Mouse (Mus musculus) liver, adult 2 months (tissue): Measurements from ENCODE around the gene Gm15557. TPM values are rescaled to one million over a fixed set of nuclear protein-coding genes. Genes with fewer than 3 reads are reported as not detected.

ENCODE experiments used
- DNase-seq: peaks from one replicate; pipeline ENCODE4 v3.0.0-alpha.2; 2011; ENCODE audit warnings: low read depth, low spot score; ENCODE audit errors: extremely low read depth
- H3K27ac ChIP-seq: fragments of 200-500 bp; replicated peaks from 2 replicates; pipeline ENCODE4 v1.5.1; 2012; ENCODE audit warnings: low read depth, mild to moderate bottlenecking, control low read depth, inconsistent platforms, low read length; ENCODE audit not compliant: insufficient read depth
- H3K27me3 ChIP-seq: fragments of 200-500 bp; 2 replicates; pipeline ENCODE4 v1.6.1; 2012; ENCODE audit warnings: mild to moderate bottlenecking, moderate library complexity, low read length, inconsistent platforms; ENCODE audit not compliant: control insufficient read depth, insufficient read depth
- H3K36me3 ChIP-seq: fragments of 200-500 bp; 2 replicates; pipeline ENCODE4 v1.6.1; 2012; ENCODE audit warnings: low read length, inconsistent platforms; ENCODE audit not compliant: control insufficient read depth, insufficient read depth
- H3K4me1 ChIP-seq: fragments of 200-500 bp; 2 replicates; pipeline ENCODE4 v1.6.1; 2011; ENCODE audit warnings: low read length; ENCODE audit not compliant: control insufficient read depth, insufficient read depth
- H3K4me3 ChIP-seq: fragments of 200-500 bp; 2 replicates; pipeline ENCODE4 v1.5.1; 2011; ENCODE audit warnings: low read depth, mild to moderate bottlenecking, control low read depth, low read length, moderate library complexity; ENCODE audit not compliant: insufficient read depth
- H3K79me2 ChIP-seq: fragments of 200-500 bp; 2 replicates; pipeline ENCODE4 v1.6.1; 2012; ENCODE audit warnings: inconsistent platforms, mild to moderate bottlenecking, low read length, moderate library complexity; ENCODE audit not compliant: control insufficient read depth, insufficient read depth
- H3K9ac ChIP-seq: fragments of 200-500 bp; 2 replicates; pipeline ENCODE4 v1.6.1; 2012; ENCODE audit warnings: low read depth, mild to moderate bottlenecking, control low read depth, inconsistent platforms, low read length
- CTCF ChIP-seq: fragments of 200-500 bp; IDR thresholded peaks from 2 replicates; pipeline ENCODE4 v1.5.1; 2011; ENCODE audit warnings: low read depth, low read length, control low read depth
- POLR2A ChIP-seq: fragments of 200-500 bp; IDR thresholded peaks from 2 replicates; pipeline ENCODE4 v1.6.1; 2011; ENCODE audit warnings: low read length, control low read depth; ENCODE audit not compliant: insufficient read depth; ENCODE audit errors: extremely low read depth
- WGBS: fragments of 180-500 bp; shearing (Covaris S2); methylation state at CpG from one replicate; pipeline ENCODE4 v1.1.7; 2018; 5-methylcytosine and 5-hydroxymethylcytosine counted together
- polyA plus RNA-seq: library from polyadenylated mRNA; depleted of rRNA; stranded (reverse); fragments of >200 nt; gene quantifications from 2 replicates; pipeline ENCODE4 v1.2.3, GENCODE M21; 2012
- total RNA-seq: library from RNA; depleted of rRNA; stranded (reverse); fragments of >200 nt; gene quantifications from 2 replicates; pipeline ENCODE4 v1.2.3, GENCODE M21; 2014

The Gm15557 gene
- total and polyA plus RNA-seq, 2 experiments, result not detected

DNA sequence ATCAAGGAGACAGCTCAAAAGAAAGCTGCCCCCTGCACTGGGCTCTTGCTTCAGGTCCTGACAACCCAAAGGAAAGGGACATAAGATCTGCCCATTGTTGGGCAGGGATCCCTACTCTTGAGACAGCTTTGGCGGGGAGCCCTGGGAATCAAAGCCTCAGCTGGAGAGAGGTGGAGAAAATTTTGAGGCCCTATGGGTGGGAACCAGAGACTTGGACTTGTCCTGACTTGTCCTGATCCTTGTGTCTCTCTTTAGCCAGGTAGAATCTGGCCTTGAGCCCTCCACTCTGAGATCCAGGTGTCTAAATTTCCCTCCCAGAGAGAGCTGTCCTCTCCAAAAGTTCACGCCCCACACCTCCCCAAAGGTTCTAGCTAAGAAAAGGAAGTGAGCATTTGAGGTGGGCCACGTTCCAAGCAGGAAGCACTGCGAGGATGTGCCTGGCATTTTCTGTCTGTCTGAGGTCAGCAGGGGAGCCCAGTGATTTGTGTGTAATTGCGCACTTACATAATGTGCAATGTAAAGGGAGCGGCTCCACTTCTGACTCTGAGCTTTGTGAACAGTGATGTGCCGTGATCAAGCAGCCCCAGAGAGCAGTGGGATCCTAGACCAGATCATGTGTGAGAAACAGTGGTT lies 515 bp upstream of the Gm15557 start:
- H3K79me2 ChIP-seq, result no peaks in the 10 kb centered on the region
- H3K27me3 ChIP-seq, result no peaks in the 10 kb centered on the region
- H3K9ac ChIP-seq, result no peak overlapping the region
- H3K4me3 ChIP-seq, result no peak overlapping the region
- TF ChIP-seq CTCF, result no peak
- TF ChIP-seq POLR2A, result no peak
- DNase-seq, result no peak
- no peaks in the 10 kb centered on the region for H3K36me3 ChIP-seq
- WGBS, result 81% methylated on average over 7 of the region's 7 CpGs
- no peak overlapping the region for H3K27ac ChIP-seq
- no peaks in the 10 kb centered on the region for H3K4me1 ChIP-seq

DNA sequence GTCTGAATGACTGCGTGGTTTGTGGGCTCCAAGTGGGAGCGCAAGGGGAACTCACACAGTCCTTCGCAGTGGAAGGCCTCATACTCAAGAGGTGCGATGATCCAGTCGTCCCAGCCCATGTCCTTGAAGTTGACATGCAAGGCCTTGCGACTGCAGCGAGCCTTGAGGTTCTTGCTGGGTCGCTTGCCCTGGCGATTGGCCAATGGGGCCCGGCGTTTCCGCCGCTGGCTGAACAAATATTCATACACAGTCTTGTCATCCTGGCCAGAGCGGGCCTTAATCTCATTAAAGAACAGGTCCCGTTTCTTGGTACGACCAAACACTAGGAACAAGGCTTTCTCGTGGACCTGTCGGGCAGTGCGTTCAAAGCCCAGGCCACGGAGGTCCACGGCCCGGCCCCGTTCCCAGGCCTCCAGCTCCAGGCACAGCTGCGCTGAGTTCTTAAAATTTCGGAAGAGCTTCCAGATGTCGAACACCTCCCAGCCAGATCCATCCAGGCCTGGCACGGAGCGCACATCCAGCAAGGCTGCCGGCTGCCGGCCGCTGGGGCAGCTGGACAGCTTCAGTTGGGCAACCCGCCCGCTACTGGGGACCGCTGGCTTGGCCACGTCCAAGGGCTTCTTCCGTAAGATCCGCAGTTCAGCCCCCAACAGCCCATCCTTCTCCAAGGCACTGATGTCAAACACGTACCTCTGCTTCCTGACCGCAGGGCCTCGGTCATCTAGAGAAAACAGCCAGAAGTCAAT lies 1.3 kb downstream of the Gm15557 start:
- Histone ChIP-seq H3K4me3 (no peak overlapping the region), H3K36me3 (no peaks in the 10 kb centered on the region), H3K4me1 (no peaks in the 10 kb centered on the region), H3K27me3 (no peaks in the 10 kb centered on the region), H3K79me2 (no peaks in the 10 kb centered on the region), H3K9ac (no peak overlapping the region), H3K27ac (no peak overlapping the region)
- DNase-seq, result no peak
- TF ChIP-seq POLR2A (no peak), CTCF (no peak)
- 89% methylated on average over 40 of the region's 40 CpGs for WGBS

GRCm38 (mm10) chr2:155943463-155943862 lies 2.9 kb downstream of the Gm15557 start:
- no peaks in the 10 kb centered on the region for H3K36me3 ChIP-seq
- DNase-seq, result no peak
- H3K79me2 ChIP-seq, result no peaks in the 10 kb centered on the region
- no peak overlapping the region for H3K27ac ChIP-seq
- no peaks in the 10 kb centered on the region for H3K4me1 ChIP-seq
- TF ChIP-seq CTCF (no peak), POLR2A (no peak)
- H3K4me3 ChIP-seq, result no peak overlapping the region
- H3K27me3 ChIP-seq, result no peaks in the 10 kb centered on the region
- H3K9ac ChIP-seq, result no peak overlapping the region
- WGBS, result 14% methylated on average over 8 of the region's 8 CpGs

DNA sequence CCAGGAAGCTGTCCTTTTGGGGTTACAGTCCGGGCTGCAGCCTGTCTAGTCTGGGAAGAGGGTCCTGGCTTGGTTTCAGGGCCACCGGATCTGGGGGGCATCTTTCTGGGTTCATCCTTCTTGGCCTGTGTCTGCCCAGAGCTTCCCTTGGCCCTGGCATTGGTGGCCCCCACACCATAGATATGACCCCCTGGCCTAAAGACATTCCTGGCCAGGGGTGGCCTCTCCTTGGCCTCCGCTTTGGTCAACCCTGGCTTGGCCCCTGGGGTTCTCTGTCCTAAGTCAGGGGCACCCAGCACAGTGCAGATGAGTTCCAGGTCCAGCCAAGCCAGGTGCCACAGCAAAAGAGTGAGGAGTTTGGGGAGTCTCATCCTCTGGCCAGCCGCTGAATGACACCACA lies 4.2 kb downstream of the Gm15557 start:
- TF ChIP-seq CTCF (no peak), POLR2A (no peak)
- H3K4me3 ChIP-seq, result no peak overlapping the region
- H3K36me3 ChIP-seq, result no peaks in the 10 kb centered on the region
- H3K9ac ChIP-seq, result no peak overlapping the region
- H3K27me3 ChIP-seq, result no peaks in the 10 kb centered on the region
- WGBS, result 90% methylated on average over 4 of the region's 4 CpGs
- no peaks in the 10 kb centered on the region for H3K4me1 ChIP-seq
- no peak for DNase-seq
- no peak overlapping the region for H3K27ac ChIP-seq
- no peaks in the 10 kb centered on the region for H3K79me2 ChIP-seq

- WGBS, result 88% methylated on average over 13 of the region's 13 CpGs
- Histone ChIP-seq H3K9ac (no peak within 1 kb of the TSS), H3K27me3 (no peaks in the 10 kb centered on the region), H3K27ac (no peak within 1 kb of the TSS), H3K79me2 (no peaks in the 10 kb centered on the region), H3K36me3 (no peaks in the 10 kb centered on the region), H3K4me1 (no peaks in the 10 kb centered on the region), H3K4me3 (no peak within 1 kb of the TSS)
- TF ChIP-seq CTCF (no peak), POLR2A (no peak)
- no peak for DNase-seq
Observed at GRCm38 (mm10) chr2:155945124-155945523, 4.6 kb downstream of the Gm15557 start, which contains the start of gene Gdf5. TSS of gene Gdf5 (minus strand) at chr2:155945367.

- Histone ChIP-seq H3K27ac (no peak overlapping the region), H3K27me3 (no peaks in the 10 kb centered on the region), H3K9ac (no peak overlapping the region), H3K79me2 (no peaks in the 10 kb centered on the region), H3K36me3 (no peaks in the 10 kb centered on the region), H3K4me1 (no peaks in the 10 kb centered on the region), H3K4me3 (no peak overlapping the region)
- no peak for DNase-seq
- TF ChIP-seq CTCF (no peak), POLR2A (no peak)
- 89% methylated on average over 5 of the region's 5 CpGs for WGBS
Observed at GRCm38 (mm10) chr2:155945580-155945979, 5.1 kb downstream of the Gm15557 start.
